Mouse (Mus musculus): ENCODE measurements around the gene Gm20873.
"Not testable (repeated sequence)": the region's sequence is repeated elsewhere in the genome, so short reads cannot be mapped to it uniquely, and the experiment has no call there.

The Gm20873 gene

DNA sequence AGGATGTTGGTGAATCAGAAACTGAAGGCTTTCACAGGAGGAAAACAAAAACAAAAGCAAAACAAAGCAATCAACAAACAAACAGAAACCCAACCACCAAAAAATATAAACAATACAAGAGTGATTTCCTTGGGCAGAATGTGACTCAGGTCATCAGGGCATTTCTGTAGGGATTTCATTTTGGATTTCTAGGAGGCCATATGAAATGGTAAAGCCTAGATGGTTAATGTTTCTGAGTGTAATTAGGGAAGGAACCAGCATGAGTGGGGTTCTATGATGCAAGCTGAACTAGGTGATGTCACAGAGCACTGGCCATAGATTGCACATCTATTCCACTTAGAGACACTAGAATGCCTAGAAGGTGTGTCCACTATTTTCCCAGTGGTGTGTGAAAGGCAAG is at the start of gene Gm20873:
Gene Gm20873, plus strand, starts transcription at position 301 of the 400 bp plus-strand sequence.
- in situ Hi-C loops (cut with MboI): not testable (repeated sequence)

GRCm38 (mm10) chrY:6237895-6238294 is 29.0 kb upstream of the Gm20873 start, which contains the start of gene Gm21746:
TSS of gene Gm21746 (minus strand) at chrY:6237995.
- in situ Hi-C loops (cut with MboI): not testable (repeated sequence)
